Mouse (Mus musculus) midbrain, embryonic 11.5 days (tissue): ENCODE results near the gene Edn2. TPM values are rescaled to one million over a fixed set of nuclear protein-coding genes. Genes with fewer than 3 reads are reported as not detected.
A peak's percentile ranks its signal among the peaks of the same experiment; 100 is the strongest.

Source experiments
- ATAC-seq: fragments of 200-750 bp; cut with Nextera tagmentation; 2 replicates; pipeline ENCODE4 v1.8.0; 2017; ENCODE audit warnings: moderate TSS enrichment, moderate library complexity; ENCODE audit not compliant: low FRiP score
- DNase-seq: peaks from one replicate; pipeline ENCODE4 v3.0.0; 2015; ENCODE audit warnings: low spot score; ENCODE audit errors: missing footprints
- H3K27ac ChIP-seq: fragments of 300-500 bp; sonication (generic); 2 replicates; pipeline ENCODE4 v1.5.1; 2014; ENCODE audit warnings: low read depth, low read length
- H3K27me3 ChIP-seq: fragments of 300-500 bp; sonication (generic); 2 replicates; pipeline ENCODE4 v1.6.1; 2014; ENCODE audit warnings: mild to moderate bottlenecking, low read length, moderate library complexity, mixed read lengths; ENCODE audit not compliant: control insufficient read depth, insufficient read depth
- H3K36me3 ChIP-seq: fragments of 300-500 bp; sonication (generic); 2 replicates; pipeline ENCODE4 v1.6.1; 2014; ENCODE audit warnings: mild to moderate bottlenecking, low read length, moderate library complexity, mixed read lengths; ENCODE audit not compliant: control insufficient read depth, insufficient read depth
- H3K4me1 ChIP-seq: fragments of 300-500 bp; sonication (generic); 2 replicates; pipeline ENCODE4 v1.6.1; 2014; ENCODE audit warnings: low read length; ENCODE audit not compliant: control insufficient read depth, insufficient read depth
- H3K4me2 ChIP-seq: fragments of 300-500 bp; sonication (generic); 2 replicates; pipeline ENCODE4 v1.6.1; 2014; ENCODE audit warnings: mild to moderate bottlenecking, moderate library complexity
- H3K4me3 ChIP-seq: fragments of 300-500 bp; sonication (generic); 2 replicates; pipeline ENCODE4 v1.5.1; 2014; ENCODE audit warnings: low read depth, low read length
- H3K9ac ChIP-seq: fragments of 300-500 bp; sonication (generic); 2 replicates; pipeline ENCODE4 v1.6.1; 2014; ENCODE audit warnings: low read length
- H3K9me3 ChIP-seq: fragments of 300-500 bp; sonication (generic); 2 replicates; pipeline ENCODE4 v1.6.1; 2016; ENCODE audit warnings: low read length; ENCODE audit not compliant: control insufficient read depth
- WGBS: fragments of 180-500 bp; shearing (Covaris S2); extraction: QIAGEN DNeasy Blood & Tissue Kit; methylation state at CpG from one replicate; pipeline ENCODE4 v1.1.7; 2014; 5-methylcytosine and 5-hydroxymethylcytosine counted together
- polyA plus RNA-seq: library from polyadenylated mRNA; unstranded; fragments of >200 nt; fragmentation: Nextera tagmentation; extraction: Ambion mirVana; gene quantifications from 2 replicates; pipeline ENCODE4 v1.2.1, GENCODE M21; 2014

Edn2 gene
- polyA plus RNA-seq, 1 experiment from 2014 or later, result not detected

DNA sequence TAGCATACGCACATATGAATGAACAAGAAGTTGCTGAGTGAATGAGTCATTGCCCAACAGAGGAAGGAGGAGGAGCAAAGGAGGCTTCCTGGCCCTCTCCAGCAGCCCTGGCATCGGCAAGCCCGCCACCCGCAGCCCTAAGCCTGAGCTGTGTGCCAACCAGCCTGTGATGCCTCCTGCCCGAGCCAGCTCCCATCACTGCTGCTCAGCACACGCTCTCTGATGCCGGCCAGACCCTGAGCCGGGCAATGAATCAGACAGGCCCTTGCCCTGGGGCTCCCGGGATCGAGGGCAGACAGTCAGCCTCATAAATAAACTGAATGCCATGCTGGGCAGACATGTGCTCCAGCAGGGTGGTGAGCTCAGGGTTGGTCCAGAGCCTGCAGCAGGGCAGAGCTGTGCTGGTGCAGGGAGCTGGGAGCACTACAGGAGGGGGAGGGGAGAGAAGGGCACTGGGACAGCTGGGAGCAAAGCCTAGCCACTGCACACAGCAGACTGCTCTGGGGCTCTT, 27.7 kb downstream of the Edn2 start:
- Histone ChIP-seq H3K4me3 (no peak overlapping the region), H3K27me3 (no peaks in the 10 kb centered on the region), H3K4me1 (no peaks in the 10 kb centered on the region), H3K4me2 (no peak overlapping the region), H3K27ac (no peak overlapping the region), H3K36me3 (no peaks in the 10 kb centered on the region), H3K9me3 (no peaks in the 10 kb centered on the region), H3K9ac (no peak overlapping the region)
- DNase-seq (no peak), ATAC-seq (peak; percentile 52; the same call in 1 of the 2 replicates)
- WGBS, result 89% methylated on average over 10 of the region's 10 CpGs

DNA sequence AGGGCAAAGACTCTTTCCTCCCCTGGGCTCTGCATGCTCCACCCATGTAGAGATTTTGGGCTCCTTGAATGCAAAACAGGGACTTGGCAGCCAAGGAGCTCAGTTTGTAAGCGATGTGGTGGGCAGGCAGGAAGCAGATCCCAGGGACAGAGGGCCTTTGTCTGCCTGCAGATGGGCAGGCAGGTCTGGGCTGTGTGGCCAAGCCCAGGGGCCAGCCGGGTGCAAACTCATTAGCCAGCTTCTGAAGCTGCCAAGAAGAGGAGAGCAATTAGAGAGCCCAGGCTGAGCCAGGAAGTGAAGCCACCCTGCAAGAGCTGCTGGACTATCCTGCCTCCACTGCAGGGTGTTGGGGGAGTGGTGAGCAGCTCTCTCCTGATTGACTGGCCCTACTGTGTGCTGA, 28.9 kb downstream of the Edn2 start:
- DNase-seq (no peak), ATAC-seq (no peak)
- no peak overlapping the region for H3K27ac ChIP-seq
- H3K27me3 ChIP-seq, result no peaks in the 10 kb centered on the region
- no peaks in the 10 kb centered on the region for H3K9me3 ChIP-seq
- H3K4me2 ChIP-seq, result no peak overlapping the region
- WGBS, result 47% methylated on average over 2 of the region's 2 CpGs
- no peaks in the 10 kb centered on the region for H3K36me3 ChIP-seq
- H3K9ac ChIP-seq, result no peak overlapping the region
- H3K4me1 ChIP-seq, result no peaks in the 10 kb centered on the region
- no peak overlapping the region for H3K4me3 ChIP-seq

DNA sequence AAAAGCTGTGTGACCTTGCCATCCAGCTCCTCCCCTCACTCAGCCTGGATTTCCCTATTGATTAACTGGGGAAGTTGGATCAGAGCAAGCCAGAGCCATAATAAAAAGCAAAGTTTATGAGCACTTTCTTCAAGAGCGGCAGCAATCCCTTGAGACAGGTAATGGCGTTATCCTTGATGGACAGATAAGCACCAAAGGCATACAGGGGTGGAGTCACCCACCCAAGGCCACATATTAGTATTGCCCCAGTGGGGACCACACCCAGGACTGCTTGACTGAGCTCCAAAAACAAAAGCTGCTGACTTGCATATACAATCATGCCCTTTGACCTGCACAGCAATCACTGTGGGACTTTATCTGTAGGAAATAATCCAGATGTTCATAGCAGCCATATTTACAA, 31.0 kb downstream of the Edn2 start:
- H3K9ac ChIP-seq, result no peak overlapping the region
- 92% methylated on average over 2 of the region's 2 CpGs for WGBS
- DNase-seq, result no peak

DNA sequence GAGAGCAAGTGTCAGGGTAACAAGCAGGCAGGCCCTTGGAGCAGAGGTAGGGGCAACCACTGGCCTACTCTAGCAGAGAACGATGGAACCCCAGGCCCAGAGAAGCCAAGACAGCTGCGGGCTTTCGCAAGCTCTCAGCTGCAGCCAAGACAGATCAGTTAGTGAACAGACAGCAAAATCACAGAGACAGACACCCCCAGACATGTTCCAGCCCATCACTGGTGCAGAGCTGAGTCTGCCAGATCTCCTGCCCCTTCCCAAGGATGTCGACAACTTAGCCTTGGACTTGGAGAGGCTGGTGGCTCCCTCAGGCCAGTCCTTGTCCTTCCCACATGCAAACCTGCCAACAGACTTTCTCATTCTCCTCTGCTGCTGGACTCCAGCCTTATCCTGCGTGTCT, 33.0 kb downstream of the Edn2 start:
- Histone ChIP-seq H3K9ac (no peak overlapping the region), H3K4me3 (no peak overlapping the region), H3K27me3 (no peaks in the 10 kb centered on the region), H3K27ac (no peak overlapping the region), H3K36me3 (no peaks in the 10 kb centered on the region), H3K4me2 (no peak overlapping the region), H3K9me3 (no peaks in the 10 kb centered on the region), H3K4me1 (no peaks in the 10 kb centered on the region)
- WGBS, result 92% methylated on average over 5 of the region's 5 CpGs
- ATAC-seq (no peak), DNase-seq (no peak)

More for the DNA sequence above, 31.0 kb downstream of the Edn2 start:
- no peaks in the 10 kb centered on the region for H3K27me3 ChIP-seq
- H3K4me2 ChIP-seq, result no peak overlapping the region
- no peak overlapping the region for H3K4me3 ChIP-seq
- no peak overlapping the region for H3K27ac ChIP-seq
- H3K4me1 ChIP-seq, result no peaks in the 10 kb centered on the region
- no peaks in the 10 kb centered on the region for H3K36me3 ChIP-seq
- ATAC-seq, result no peak
- no peaks in the 10 kb centered on the region for H3K9me3 ChIP-seq

DNA sequence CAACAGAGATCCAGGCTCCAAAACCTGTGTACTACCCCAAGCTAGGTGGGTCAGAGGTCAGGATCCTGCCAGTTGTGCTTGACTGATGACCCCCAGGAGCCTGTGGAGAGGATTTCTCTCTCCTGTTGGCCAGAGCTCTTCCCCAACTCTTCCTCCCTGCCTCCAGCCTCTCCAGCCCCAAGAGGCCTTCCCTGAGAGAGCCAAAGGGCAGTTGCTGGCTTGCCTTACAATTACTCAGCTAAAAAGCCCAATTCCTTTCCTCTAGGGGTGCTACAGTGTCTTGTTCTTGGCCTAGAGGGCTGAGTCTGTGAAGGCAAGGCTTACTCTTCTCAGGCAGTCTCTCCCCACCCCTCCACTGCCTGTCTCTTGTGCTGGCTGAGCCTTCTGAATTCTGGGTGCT, 34.0 kb downstream of the Edn2 start:
- no peaks in the 10 kb centered on the region for H3K4me1 ChIP-seq
- no peak overlapping the region for H3K4me2 ChIP-seq
- ATAC-seq, result no peak
- H3K27me3 ChIP-seq, result no peaks in the 10 kb centered on the region
- H3K36me3 ChIP-seq, result no peaks in the 10 kb centered on the region
- H3K4me3 ChIP-seq, result no peak overlapping the region
- no peaks in the 10 kb centered on the region for H3K9me3 ChIP-seq
- DNase-seq, result no peak
- no peak overlapping the region for H3K9ac ChIP-seq
- no peak overlapping the region for H3K27ac ChIP-seq

DNA sequence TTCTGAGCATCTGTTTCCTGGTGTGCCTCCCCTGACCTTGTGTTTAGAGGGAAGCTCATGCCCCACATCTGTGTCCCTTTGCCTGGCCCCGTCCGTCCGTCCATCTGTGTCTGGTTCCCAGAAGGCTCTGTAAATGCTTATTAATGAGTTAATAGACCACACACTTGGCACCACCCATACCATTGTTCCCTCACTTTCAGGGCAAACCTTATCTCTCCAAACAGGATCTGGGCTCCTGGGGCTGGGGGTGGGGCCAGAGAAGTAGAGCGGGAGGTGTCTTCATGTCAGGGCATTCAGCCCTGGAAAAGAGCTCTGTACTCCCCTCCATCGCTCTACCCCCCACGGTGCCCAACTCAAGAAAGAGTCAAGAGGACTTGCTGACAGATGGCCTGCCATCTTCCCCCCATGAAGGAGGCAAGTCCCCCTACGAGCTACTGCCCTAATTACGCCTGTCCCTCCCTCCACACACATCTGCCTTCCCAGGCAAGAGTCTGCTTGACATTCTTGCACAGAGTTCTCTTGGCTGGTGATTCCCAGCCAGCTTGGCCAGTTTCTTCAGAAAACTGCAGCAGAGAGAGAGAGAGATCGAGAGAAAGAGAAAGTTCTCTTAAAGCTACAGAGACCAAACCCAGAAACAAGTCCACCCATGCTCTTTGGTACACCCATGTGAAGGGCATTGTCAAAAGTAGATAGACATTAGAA, 38.3 kb downstream of the Edn2 start:
- WGBS, result 48% methylated on average over 9 of the region's 9 CpGs
- Histone ChIP-seq H3K4me3 (no peak overlapping the region), H3K9me3 (no peaks in the 10 kb centered on the region), H3K4me2 (no peak overlapping the region), H3K4me1 (no peaks in the 10 kb centered on the region), H3K27ac (no peak overlapping the region), H3K36me3 (no peaks in the 10 kb centered on the region), H3K27me3 (no peaks in the 10 kb centered on the region), H3K9ac (no peak overlapping the region)
- DNase-seq, result no peak
- no peak for ATAC-seq

DNA sequence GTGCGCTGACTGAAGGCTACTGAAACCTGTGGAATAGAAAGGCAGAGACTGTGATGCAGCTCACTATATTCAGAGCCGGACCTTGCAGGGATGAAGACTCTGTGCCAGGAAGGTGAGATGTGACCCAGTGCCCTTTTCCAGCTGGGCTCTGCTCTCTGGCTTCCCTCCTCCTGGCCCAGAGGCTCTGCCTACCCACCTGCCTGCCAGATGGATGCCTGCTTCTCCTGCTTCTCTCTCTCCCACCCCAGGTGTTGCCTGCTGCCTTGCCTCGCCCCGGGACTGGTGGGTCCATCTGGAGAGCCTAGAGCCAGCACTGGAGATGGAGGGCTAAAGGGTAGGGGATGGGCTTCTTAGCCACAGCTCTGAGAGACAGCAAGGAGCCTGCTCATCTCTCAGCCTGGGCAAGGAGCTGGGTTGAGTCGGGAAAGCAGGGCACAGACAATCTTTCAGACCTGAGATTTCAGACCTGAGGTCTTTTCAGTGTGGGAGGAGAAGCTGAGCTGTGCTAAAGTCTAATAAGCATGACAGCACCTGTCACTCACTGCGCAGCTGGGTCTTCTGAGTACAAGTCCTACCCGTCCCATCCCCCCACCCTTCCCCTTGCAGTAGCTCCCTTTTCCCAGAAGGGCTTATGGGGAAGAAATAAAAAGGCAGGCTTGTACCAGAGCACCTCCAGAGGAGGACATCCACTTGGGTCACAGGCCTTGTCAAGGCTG, 39.7 kb downstream of the Edn2 start:
- no peaks in the 10 kb centered on the region for H3K36me3 ChIP-seq
- ATAC-seq, result no peak
- no peaks in the 10 kb centered on the region for H3K27me3 ChIP-seq
- no peaks in the 10 kb centered on the region for H3K4me1 ChIP-seq
- WGBS, result 77% methylated on average over 7 of the region's 7 CpGs
- peak; percentile 69 for DNase-seq
- no peaks in the 10 kb centered on the region for H3K9me3 ChIP-seq
- H3K27ac ChIP-seq, result no peak overlapping the region
- no peak overlapping the region for H3K4me3 ChIP-seq
- no peak overlapping the region for H3K9ac ChIP-seq
- no peak overlapping the region for H3K4me2 ChIP-seq

DNA sequence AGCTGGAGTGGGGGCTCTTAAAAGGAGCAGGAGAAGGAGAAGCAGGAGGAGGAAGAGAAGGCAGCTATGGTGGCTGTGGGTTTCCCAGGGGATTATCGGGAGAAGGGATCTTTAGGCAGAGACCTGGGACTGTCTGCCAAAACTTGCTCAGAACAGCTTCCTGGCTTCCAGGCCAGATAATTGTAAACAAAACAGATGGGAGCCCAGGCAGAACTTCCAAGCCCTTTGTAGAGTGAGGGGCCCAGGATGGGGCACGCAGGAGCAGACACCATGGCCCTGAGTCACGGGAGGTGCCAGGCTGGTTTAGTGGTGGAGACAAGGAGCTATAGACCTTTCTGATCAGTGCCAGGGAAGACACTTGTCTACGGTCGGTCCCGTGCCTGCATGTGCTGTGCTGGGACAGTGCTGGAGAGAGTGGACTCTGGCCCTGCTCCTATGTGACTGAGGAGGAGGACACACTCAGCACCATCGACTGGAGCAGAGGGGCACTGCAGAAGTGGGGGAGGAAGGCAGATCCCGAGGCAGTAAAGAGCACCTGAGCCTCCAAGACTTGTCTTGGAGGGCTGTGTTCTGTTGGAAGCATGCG, 43.4 kb downstream of the Edn2 start:
- H3K36me3 ChIP-seq, result no peaks in the 10 kb centered on the region
- H3K9ac ChIP-seq, result no peak overlapping the region
- no peaks in the 10 kb centered on the region for H3K4me1 ChIP-seq
- H3K9me3 ChIP-seq, result no peaks in the 10 kb centered on the region
- no peak for ATAC-seq
- no peak overlapping the region for H3K4me2 ChIP-seq
- H3K27me3 ChIP-seq, result no peaks in the 10 kb centered on the region
- no peak for DNase-seq
- 73% methylated on average over 9 of the region's 9 CpGs for WGBS
- H3K4me3 ChIP-seq, result no peak overlapping the region
- H3K27ac ChIP-seq, result no peak overlapping the region

DNA sequence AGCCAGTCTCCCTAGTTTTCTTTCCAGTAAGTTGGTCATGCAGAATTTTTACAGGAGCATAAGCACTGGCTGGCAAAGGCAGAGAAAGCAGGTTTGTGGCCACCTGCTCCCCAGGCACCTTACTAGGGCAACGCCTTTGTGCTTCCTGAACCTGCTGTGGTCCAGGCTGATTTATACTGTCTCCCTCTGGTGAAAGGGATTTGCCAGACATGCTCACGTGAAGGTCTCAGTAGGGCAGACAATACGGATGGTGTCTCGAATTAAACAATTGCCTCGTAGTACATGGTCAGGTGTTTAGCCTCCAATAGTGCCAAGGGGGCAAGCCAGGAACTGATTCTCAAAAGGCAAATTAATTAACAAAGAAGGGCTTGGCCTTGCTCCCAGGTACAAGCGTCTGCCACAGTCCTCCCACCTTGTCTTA, 45.5 kb downstream of the Edn2 start:
- H3K36me3 ChIP-seq, result no peaks in the 10 kb centered on the region
- no peak overlapping the region for H3K4me2 ChIP-seq
- WGBS, result 85% methylated on average over 6 of the region's 6 CpGs
- H3K4me1 ChIP-seq, result no peaks in the 10 kb centered on the region
- H3K4me3 ChIP-seq, result no peak overlapping the region
- H3K9ac ChIP-seq, result no peak overlapping the region
- H3K9me3 ChIP-seq, result no peaks in the 10 kb centered on the region
- ATAC-seq, result no peak
- no peaks in the 10 kb centered on the region for H3K27me3 ChIP-seq
- DNase-seq, result no peak
- no peak overlapping the region for H3K27ac ChIP-seq
